Mouse (Mus musculus) olfactory bulb, adult 2 months (tissue): ENCODE measurements around the gene Ccdc12.

Source experiments
- CTCF ChIP-seq: fragments of 200-500 bp; IDR thresholded peaks from 2 replicates; pipeline ENCODE4 v1.5.1; 2012; ENCODE audit warnings: low read depth, mild to moderate bottlenecking, low read length, moderate library complexity; ENCODE audit not compliant: insufficient read depth
- POLR2A ChIP-seq: fragments of 200-500 bp; IDR thresholded peaks from 2 replicates; pipeline ENCODE4 v1.6.1; 2012; ENCODE audit warnings: mild to moderate bottlenecking, low read depth, low read length, moderate library complexity; ENCODE audit not compliant: insufficient read depth

GRCm38 (mm10) chr9:110654726-110655650 lies 1.3 kb upstream of the Ccdc12 start:
- no peak for TF ChIP-seq CTCF
- no peak for TF ChIP-seq POLR2A
